Mouse (Mus musculus): ENCODE results near the gene Rreb1.

- no peak for TF ChIP-seq CTCF (IDR thresholded peaks at IDR 0.05; ENCODE audit: low read depth)
- no peak for TF ChIP-seq EP300 (IDR thresholded peaks at IDR 0.05; ENCODE audit: low read depth)
Measured at GRCm38 (mm10) chr13:37999713-38000112, 221.5 kb downstream of the Rreb1 start.

All from heart, postnatal 0 days (tissue).